Mouse (Mus musculus): ENCODE results near the gene Gm36176. TPM values are rescaled to one million over a fixed set of nuclear protein-coding genes. Genes with fewer than 3 reads are reported as not detected.

Gene Gm36176
- polyA plus RNA-seq, 1 experiment from 2014 or later, result not detected

- H3K27ac ChIP-seq (replicated peaks), result no peak overlapping the region
- no peaks in the 10 kb centered on the region for H3K27me3 ChIP-seq (replicated peaks; ENCODE audit: low read depth, poor library complexity, severe bottlenecking)
- H3K36me3 ChIP-seq (replicated peaks), result no peaks in the 10 kb centered on the region
- no peak for DNase-seq (ENCODE audit: low spot score)
- H3K4me3 ChIP-seq, result no peak overlapping the region
- H3K4me1 ChIP-seq, result no peaks in the 10 kb centered on the region
- H3K9me3 ChIP-seq, result peaks cover 7% of the 10 kb centered on the region; the same call in 1 of the 2 replicates
- WGBS, result 85% methylated on average over 8 of the region's 8 CpGs
Observed at GRCm38 (mm10) chr10:77890987-77891565, 44.5 kb downstream of the Gm36176 start.

GRCm38 (mm10) chr10:77895562-77895961, 49.0 kb downstream of the Gm36176 start:
- H3K4me3 ChIP-seq, result no peak overlapping the region
- 62% methylated on average over 5 of the region's 5 CpGs for WGBS
- peaks cover 8% of the 10 kb centered on the region for H3K27me3 ChIP-seq (replicated peaks; ENCODE audit: low read depth, poor library complexity, severe bottlenecking)
- no peak for DNase-seq (ENCODE audit: low spot score)
- H3K27ac ChIP-seq (replicated peaks), result no peak overlapping the region
- no peaks in the 10 kb centered on the region for H3K36me3 ChIP-seq (replicated peaks)
- no peaks in the 10 kb centered on the region for H3K4me1 ChIP-seq
- H3K9me3 ChIP-seq, result no peaks in the 10 kb centered on the region

Other genes starting within 250 kb of the Gm36176 start
- gene Sumo3, start 240.7 kb upstream of the Gm36176 start, polyA plus RNA-seq (2016; fragmentation: Nextera tagmentation; extraction: Ambion mirVana), result 419 and 445 TPM in 2 replicates
- 1.9 and 8.0 TPM in 2 replicates for gene Gm49325, start 240.6 kb upstream of the Gm36176 start, polyA plus RNA-seq (2016; fragmentation: Nextera tagmentation; extraction: Ambion mirVana)
- gene Ube2g2, start 224.5 kb upstream of the Gm36176 start, polyA plus RNA-seq (2016; fragmentation: Nextera tagmentation; extraction: Ambion mirVana), result 98.9 and 101 TPM in 2 replicates
- gene Tspear, start 160.2 kb upstream of the Gm36176 start, polyA plus RNA-seq (2016; fragmentation: Nextera tagmentation; extraction: Ambion mirVana), result 0.97 and 1.2 TPM in 2 replicates
- not detected in 2 replicates for gene Gm19402, start 156.0 kb upstream of the Gm36176 start, polyA plus RNA-seq (2016; fragmentation: Nextera tagmentation; extraction: Ambion mirVana)
- gene Gm9508, start 149.6 kb upstream of the Gm36176 start, polyA plus RNA-seq (2016; fragmentation: Nextera tagmentation; extraction: Ambion mirVana), result not detected in 2 replicates
- gene Gm10272, start 140.2 kb upstream of the Gm36176 start, polyA plus RNA-seq (2016; fragmentation: Nextera tagmentation; extraction: Ambion mirVana), result not detected in 2 replicates
- gene Gm10024, start 135.3 kb upstream of the Gm36176 start, polyA plus RNA-seq (2016; fragmentation: Nextera tagmentation; extraction: Ambion mirVana), result not detected in 2 replicates
- not detected in 2 replicates for gene Gm10142, start 131.0 kb upstream of the Gm36176 start, polyA plus RNA-seq (2016; fragmentation: Nextera tagmentation; extraction: Ambion mirVana)
- not detected in 2 replicates for gene Krtap12-1, start 126.2 kb upstream of the Gm36176 start, polyA plus RNA-seq (2016; fragmentation: Nextera tagmentation; extraction: Ambion mirVana)
- gene Gm10100, start 120.3 kb upstream of the Gm36176 start, polyA plus RNA-seq (2016; fragmentation: Nextera tagmentation; extraction: Ambion mirVana), result not detected in 2 replicates
- gene Gm18596, start 104.2 kb upstream of the Gm36176 start, polyA plus RNA-seq (2016; fragmentation: Nextera tagmentation; extraction: Ambion mirVana), result not detected in 2 replicates
- gene Gm9736, start 95.4 kb upstream of the Gm36176 start, polyA plus RNA-seq (2016; fragmentation: Nextera tagmentation; extraction: Ambion mirVana), result not detected in 2 replicates
- gene Gm3233, start 87.1 kb upstream of the Gm36176 start, polyA plus RNA-seq (2016; fragmentation: Nextera tagmentation; extraction: Ambion mirVana), result not detected in 2 replicates
- gene Gm3238, start 75.5 kb upstream of the Gm36176 start, polyA plus RNA-seq (2016; fragmentation: Nextera tagmentation; extraction: Ambion mirVana), result not detected in 2 replicates
- not detected in 2 replicates for gene Gm7138, start 69.9 kb upstream of the Gm36176 start, polyA plus RNA-seq (2016; fragmentation: Nextera tagmentation; extraction: Ambion mirVana)
- not detected in 2 replicates for gene Gm3250, start 64.3 kb upstream of the Gm36176 start, polyA plus RNA-seq (2016; fragmentation: Nextera tagmentation; extraction: Ambion mirVana)
- not detected in 2 replicates for gene Gm7137, start 58.6 kb upstream of the Gm36176 start, polyA plus RNA-seq (2016; fragmentation: Nextera tagmentation; extraction: Ambion mirVana)
- not detected in 2 replicates for gene Gm9639, start 51.7 kb upstream of the Gm36176 start, polyA plus RNA-seq (2016; fragmentation: Nextera tagmentation; extraction: Ambion mirVana)
- gene Gm19668, start 47.7 kb upstream of the Gm36176 start, polyA plus RNA-seq (2016; fragmentation: Nextera tagmentation; extraction: Ambion mirVana), result not detected in 2 replicates
- gene Gm9507, start 35.0 kb upstream of the Gm36176 start, polyA plus RNA-seq (2016; fragmentation: Nextera tagmentation; extraction: Ambion mirVana), result not detected in 2 replicates
- gene Gm2696, start 32.1 kb upstream of the Gm36176 start, polyA plus RNA-seq (2016; fragmentation: Nextera tagmentation; extraction: Ambion mirVana), result not detected in 2 replicates
- not detected in 2 replicates for gene Krtap10-4, start 19.7 kb upstream of the Gm36176 start, polyA plus RNA-seq (2016; fragmentation: Nextera tagmentation; extraction: Ambion mirVana)
- gene Krtap10-10, start 10.9 kb upstream of the Gm36176 start, polyA plus RNA-seq (2016; fragmentation: Nextera tagmentation; extraction: Ambion mirVana), result not detected in 2 replicates
- gene Gm10318, start 6.1 kb downstream of the Gm36176 start, polyA plus RNA-seq (2016; fragmentation: Nextera tagmentation; extraction: Ambion mirVana), result not detected in 2 replicates
- not detected in 2 replicates for gene Gm3285, start 15.2 kb downstream of the Gm36176 start, polyA plus RNA-seq (2016; fragmentation: Nextera tagmentation; extraction: Ambion mirVana)
- gene Lrrc3, start 55.7 kb downstream of the Gm36176 start, polyA plus RNA-seq (2016; fragmentation: Nextera tagmentation; extraction: Ambion mirVana), result 2.2 and 2.3 TPM in 2 replicates
- gene Trpm2, start 123.8 kb downstream of the Gm36176 start, polyA plus RNA-seq (2016; fragmentation: Nextera tagmentation; extraction: Ambion mirVana), result 0.54 and 0.85 TPM in 2 replicates
- gene 1810043G02Rik, start 131.7 kb downstream of the Gm36176 start, polyA plus RNA-seq (2016; fragmentation: Nextera tagmentation; extraction: Ambion mirVana), result 31.0 and 33.7 TPM in 2 replicates
- 234 and 275 TPM in 2 replicates for gene Pfkl, start 163.3 kb downstream of the Gm36176 start, polyA plus RNA-seq (2016; fragmentation: Nextera tagmentation; extraction: Ambion mirVana)
- gene Dnmt3l, start 195.1 kb downstream of the Gm36176 start, polyA plus RNA-seq (2016; fragmentation: Nextera tagmentation; extraction: Ambion mirVana), result 0.34 TPM in 1 of 2 replicates, not detected in the other
- 0.24 and 0.25 TPM in 2 replicates for gene Aire, start 196.8 kb downstream of the Gm36176 start, polyA plus RNA-seq (2016; fragmentation: Nextera tagmentation; extraction: Ambion mirVana)
- gene Icosl, start 222.5 kb downstream of the Gm36176 start, polyA plus RNA-seq (2016; fragmentation: Nextera tagmentation; extraction: Ambion mirVana), result 2.5 and 2.8 TPM in 2 replicates